Mouse (Mus musculus) kidney, adult 18-20 months (tissue): ENCODE measurements around the gene Tspan3.

Source experiments
- DNase-seq: peaks from one replicate; pipeline ENCODE4 v3.0.0; 2021

Gene Tspan3

GRCm38 (mm10) chr9:56154572-56154971, 10.7 kb downstream of the Tspan3 start:
- no peak for DNase-seq

- DNase-seq, result no peak
These were observed 12.7 kb downstream of the Tspan3 start for GRCm38 (mm10) chr9:56152482-56153007.

- DNase-seq, result peak; percentile 39
These were observed 13.4 kb downstream of the Tspan3 start for GRCm38 (mm10) chr9:56151745-56152481.

- DNase-seq, result no peak
These were observed 18.9 kb downstream of the Tspan3 start for GRCm38 (mm10) chr9:56146326-56146923.

- no peak for DNase-seq
These were observed 20.8 kb downstream of the Tspan3 start for GRCm38 (mm10) chr9:56144366-56145003.

GRCm38 (mm10) chr9:56141776-56142175, 23.5 kb downstream of the Tspan3 start:
- DNase-seq, result peak; percentile 54

GRCm38 (mm10) chr9:56135590-56136197, 29.6 kb downstream of the Tspan3 start:
- no peak for DNase-seq

GRCm38 (mm10) chr9:56134614-56135013, 30.7 kb downstream of the Tspan3 start:
- no peak for DNase-seq

GRCm38 (mm10) chr9:56133970-56134369, 31.3 kb downstream of the Tspan3 start:
- DNase-seq, result no peak

- no peak for DNase-seq
These were observed 33.3 kb downstream of the Tspan3 start for GRCm38 (mm10) chr9:56131813-56132525.

- no peak for DNase-seq
These were observed 34.7 kb downstream of the Tspan3 start for GRCm38 (mm10) chr9:56130536-56130935.

GRCm38 (mm10) chr9:56129951-56130350, 35.3 kb downstream of the Tspan3 start:
- DNase-seq, result no peak

- peak; percentile 36 for DNase-seq
These were observed 36.9 kb downstream of the Tspan3 start for GRCm38 (mm10) chr9:56128331-56128730.

- DNase-seq, result no peak
These were observed 38.7 kb downstream of the Tspan3 start for GRCm38 (mm10) chr9:56126453-56127173.

GRCm38 (mm10) chr9:56124561-56124960, 40.7 kb downstream of the Tspan3 start:
- DNase-seq, result no peak

- no peak for DNase-seq
These were observed 41.7 kb downstream of the Tspan3 start for GRCm38 (mm10) chr9:56123613-56124012.

GRCm38 (mm10) chr9:56122973-56123372, 42.3 kb downstream of the Tspan3 start:
- peak; percentile 8 for DNase-seq

- peak; percentile 33 for DNase-seq
These were observed 44.2 kb downstream of the Tspan3 start for GRCm38 (mm10) chr9:56121097-56121496.

GRCm38 (mm10) chr9:56119651-56120050, 45.6 kb downstream of the Tspan3 start:
- DNase-seq, result no peak

- DNase-seq, result peak; percentile 77
These were observed 46.7 kb downstream of the Tspan3 start for GRCm38 (mm10) chr9:56118582-56118981.

GRCm38 (mm10) chr9:56118091-56118490, 47.2 kb downstream of the Tspan3 start:
- no peak for DNase-seq

GRCm38 (mm10) chr9:56108174-56108573, 57.1 kb downstream of the Tspan3 start:
- DNase-seq, result no peak
